Mouse (Mus musculus): ENCODE results near the gene C130026I21Rik.
"Not testable (repeated sequence)": the region's sequence is repeated elsewhere in the genome, so short reads cannot be mapped to it uniquely, and the experiment has no call there.

C130026I21Rik gene

GRCm38 (mm10) chr1:85033616-85034015 lies 236.8 kb downstream of the C130026I21Rik start:
- DNase-seq (ENCODE audit: low spot score in 2 of 2), result not testable (repeated sequence)

- DNase-seq (ENCODE audit: low spot score in 2 of 2), result not testable (repeated sequence)
Observed at GRCm38 (mm10) chr1:85030211-85030610, 240.2 kb downstream of the C130026I21Rik start.

GRCm38 (mm10) chr1:85011933-85012332 lies 258.4 kb downstream of the C130026I21Rik start:
- not testable (repeated sequence) for DNase-seq (ENCODE audit: low spot score in 2 of 2)

- DNase-seq (ENCODE audit: low spot score in 2 of 2), result not testable (repeated sequence)
Observed at GRCm38 (mm10) chr1:85010947-85011346, 259.4 kb downstream of the C130026I21Rik start.

- DNase-seq (ENCODE audit: low spot score in 2 of 2), result not testable (repeated sequence)
Observed at GRCm38 (mm10) chr1:85007737-85008136, 262.6 kb downstream of the C130026I21Rik start.

- not testable (repeated sequence) for DNase-seq (ENCODE audit: low spot score in 2 of 2)
Observed at GRCm38 (mm10) chr1:84999241-84999640, 271.1 kb downstream of the C130026I21Rik start.

GRCm38 (mm10) chr1:84996305-84996704 lies 274.1 kb downstream of the C130026I21Rik start:
- not testable (repeated sequence) for DNase-seq (ENCODE audit: low spot score in 2 of 2)

GRCm38 (mm10) chr1:84994461-84994860 lies 275.9 kb downstream of the C130026I21Rik start:
- DNase-seq (ENCODE audit: low spot score in 2 of 2), result not testable (repeated sequence)

GRCm38 (mm10) chr1:84993688-84994319 lies 276.6 kb downstream of the C130026I21Rik start:
- not testable (repeated sequence) for DNase-seq (ENCODE audit: low spot score in 2 of 2)

GRCm38 (mm10) chr1:84993235-84993634 lies 277.1 kb downstream of the C130026I21Rik start:
- DNase-seq (ENCODE audit: low spot score in 2 of 2), result not testable (repeated sequence)

- DNase-seq (ENCODE audit: low spot score in 2 of 2), result not testable (repeated sequence)
Observed at GRCm38 (mm10) chr1:84992827-84993226, 277.5 kb downstream of the C130026I21Rik start.

- DNase-seq (ENCODE audit: low spot score in 2 of 2), result not testable (repeated sequence)
Observed at GRCm38 (mm10) chr1:84989044-84989443, 281.3 kb downstream of the C130026I21Rik start.

- not testable (repeated sequence) for DNase-seq (ENCODE audit: low spot score in 2 of 2)
Observed at GRCm38 (mm10) chr1:84987729-84988128, 282.6 kb downstream of the C130026I21Rik start.

- not testable (repeated sequence) for DNase-seq (ENCODE audit: low spot score in 2 of 2)
Observed at GRCm38 (mm10) chr1:84961779-84962178, 308.6 kb downstream of the C130026I21Rik start.

- not testable (repeated sequence) for DNase-seq (ENCODE audit: low spot score in 2 of 2)
Observed at GRCm38 (mm10) chr1:84957713-84958112, 312.7 kb downstream of the C130026I21Rik start.

- not testable (repeated sequence) for DNase-seq (ENCODE audit: low spot score in 2 of 2)
Observed at GRCm38 (mm10) chr1:84956771-84957170, 313.6 kb downstream of the C130026I21Rik start.

GRCm38 (mm10) chr1:84952456-84953181 lies 317.7 kb downstream of the C130026I21Rik start:
- no peak for DNase-seq (ENCODE audit: low spot score in 2 of 2)

- no peak for DNase-seq (ENCODE audit: low spot score in 2 of 2)
Observed at GRCm38 (mm10) chr1:84951566-84951965, 318.8 kb downstream of the C130026I21Rik start.

GRCm38 (mm10) chr1:84947390-84947789 lies 323.0 kb downstream of the C130026I21Rik start:
- no peak for DNase-seq (ENCODE audit: low spot score in 2 of 2)

GRCm38 (mm10) chr1:84945950-84946349 lies 324.4 kb downstream of the C130026I21Rik start:
- no peak for DNase-seq (ENCODE audit: low spot score in 2 of 2)

- no peak for DNase-seq (ENCODE audit: low spot score in 2 of 2)
Observed at GRCm38 (mm10) chr1:84943549-84943948, 326.8 kb downstream of the C130026I21Rik start.
